Mouse (Mus musculus) heart, postnatal 0 days (tissue): ENCODE results near the gene Col10a1. TPM values are rescaled to one million over a fixed set of nuclear protein-coding genes. Genes with fewer than 3 reads are reported as not detected.

Source experiments
- ATAC-seq: fragments of 200-750 bp; cut with Nextera tagmentation; 2 replicates; pipeline ENCODE4 v1.8.0; 2017; ENCODE audit warnings: low read depth, moderate number of reproducible peaks, moderate library complexity; ENCODE audit not compliant: insufficient read depth
- DNase-seq: peaks from one replicate; pipeline ENCODE4 v3.0.0-alpha.2; 2016; ENCODE audit warnings: low spot score
- H3K27ac ChIP-seq: fragments of 300-500 bp; sonication (generic); 2 replicates; pipeline ENCODE4 v1.5.1; 2014; ENCODE audit warnings: low read depth, mild to moderate bottlenecking
- H3K27me3 ChIP-seq: fragments of 300-500 bp; sonication (generic); 2 replicates; pipeline ENCODE4 v1.6.1; 2014; ENCODE audit warnings: low read length, mixed read lengths; ENCODE audit not compliant: control insufficient read depth, insufficient read depth
- H3K36me3 ChIP-seq: fragments of 300-500 bp; sonication (generic); replicated peaks from 2 replicates; pipeline ENCODE4 v1.6.1; 2014; ENCODE audit warnings: low read length, mixed read lengths; ENCODE audit not compliant: control insufficient read depth, insufficient read depth
- H3K4me1 ChIP-seq: fragments of 300-500 bp; sonication (generic); 2 replicates; pipeline ENCODE4 v1.6.1; 2014; ENCODE audit warnings: antibody characterized with exemption; ENCODE audit not compliant: control insufficient read depth, insufficient read depth
- H3K4me2 ChIP-seq: fragments of 300-500 bp; sonication (generic); 2 replicates; pipeline ENCODE4 v1.6.1; 2014; ENCODE audit warnings: low read depth, mild to moderate bottlenecking, low read length, moderate library complexity
- H3K4me3 ChIP-seq: fragments of 300-500 bp; sonication (generic); 2 replicates; pipeline ENCODE4 v1.5.1; 2014; ENCODE audit warnings: low read depth, low read length
- H3K9ac ChIP-seq: fragments of 300-500 bp; sonication (generic); replicated peaks from 2 replicates; pipeline ENCODE4 v1.6.1; 2014; ENCODE audit warnings: low read depth, low read length, mixed read lengths
- H3K9me3 ChIP-seq: fragments of 300-500 bp; sonication (generic); replicated peaks from 2 replicates; pipeline ENCODE4 v1.6.1; 2016; ENCODE audit warnings: low read length; ENCODE audit not compliant: control insufficient read depth
- CTCF ChIP-seq: IDR thresholded peaks from 2 replicates; pipeline ENCODE4 v1.5.1; 2016; ENCODE audit warnings: antibody characterized with exemption, control low read depth, low read depth
- EP300 ChIP-seq: IDR thresholded peaks from 2 replicates; pipeline ENCODE4 v1.6.1; 2016; ENCODE audit warnings: antibody characterized with exemption, low read depth
- WGBS: fragments of 180-500 bp; shearing (Covaris S2); extraction: QIAGEN DNeasy Blood & Tissue Kit; methylation state at CpG from one replicate; pipeline ENCODE4 v1.1.7; 2014; 5-methylcytosine and 5-hydroxymethylcytosine counted together
- polyA plus RNA-seq: library from polyadenylated mRNA; unstranded; fragments of >200 nt; fragmentation: Nextera tagmentation; extraction: Ambion mirVana; gene quantifications from 2 replicates; pipeline ENCODE4 v1.2.1, GENCODE M21; 2015
- total RNA-seq: library from RNA; depleted of rRNA; stranded (reverse); fragments of >200 nt; gene quantifications from 2 replicates; pipeline ENCODE4 v1.2.3, GENCODE M21; 2014; ENCODE audit warnings: low replicate concordance; rRNA removed

Col10a1 gene
- total RNA-seq (0.15 TPM in 1 of 2 replicates, not detected in the other), polyA plus RNA-seq (0.08 TPM in 2 replicates)

DNA sequence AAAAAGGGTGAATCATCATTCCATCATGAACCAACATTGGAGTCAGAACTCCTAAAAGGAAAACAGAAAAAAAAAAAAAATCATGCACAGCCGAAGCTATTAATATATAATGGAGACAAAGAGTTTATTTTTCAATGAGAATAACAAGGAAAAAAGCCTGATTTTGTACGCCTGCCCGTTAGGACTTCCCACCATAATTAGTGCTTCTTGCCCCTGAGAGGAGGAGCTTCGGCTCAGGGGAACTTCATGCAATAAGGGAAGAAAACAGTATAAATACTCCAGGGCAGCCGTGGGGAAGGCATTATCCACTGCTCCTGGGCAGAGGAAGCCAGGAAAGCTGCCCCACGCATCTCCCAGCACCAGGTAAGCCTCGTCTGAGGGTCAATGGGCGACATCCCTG, at the start of gene Col10a1:
Gene Col10a1, plus strand, starts transcription at position 301 of the 400 bp plus-strand sequence.
- ATAC-seq = no peak
- no peak within 1 kb of the TSS for H3K4me3 ChIP-seq
- no peaks in the 10 kb centered on the region for H3K9me3 ChIP-seq
- H3K9ac ChIP-seq = no peak within 1 kb of the TSS
- H3K4me2 ChIP-seq = no peak within 1 kb of the TSS
- no peaks in the 10 kb centered on the region for H3K27me3 ChIP-seq
- no peaks in the 10 kb centered on the region for H3K36me3 ChIP-seq
- DNase-seq = no peak
- no peaks in the 10 kb centered on the region for H3K4me1 ChIP-seq
- no peak within 1 kb of the TSS for H3K27ac ChIP-seq
- no peak for TF ChIP-seq EP300
- TF ChIP-seq CTCF = no peak
- WGBS = 82% methylated on average over 8 of the region's 8 CpGs

DNA sequence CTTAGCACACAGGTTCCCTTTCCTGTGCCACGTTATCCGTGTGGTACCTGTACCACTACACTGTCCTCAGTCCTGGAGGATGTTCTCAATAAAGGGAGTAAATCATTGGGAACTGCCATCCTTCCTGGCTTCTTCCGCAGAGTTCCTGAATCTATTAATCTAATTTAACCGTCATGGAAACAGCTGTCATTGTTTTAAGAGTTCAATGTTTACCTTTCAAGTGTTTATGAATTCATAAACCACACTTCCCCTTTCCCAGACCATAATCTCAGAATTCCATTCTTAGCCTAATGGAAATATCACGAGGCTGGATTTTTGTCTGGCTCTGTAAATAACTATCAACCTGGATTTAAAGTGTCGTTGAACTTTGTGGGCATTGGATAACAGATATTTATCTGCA, 48.8 kb upstream of the Col10a1 start:
- Histone ChIP-seq H3K9ac (no peak overlapping the region), H3K36me3 (no peaks in the 10 kb centered on the region), H3K4me2 (no peak overlapping the region)

DNA sequence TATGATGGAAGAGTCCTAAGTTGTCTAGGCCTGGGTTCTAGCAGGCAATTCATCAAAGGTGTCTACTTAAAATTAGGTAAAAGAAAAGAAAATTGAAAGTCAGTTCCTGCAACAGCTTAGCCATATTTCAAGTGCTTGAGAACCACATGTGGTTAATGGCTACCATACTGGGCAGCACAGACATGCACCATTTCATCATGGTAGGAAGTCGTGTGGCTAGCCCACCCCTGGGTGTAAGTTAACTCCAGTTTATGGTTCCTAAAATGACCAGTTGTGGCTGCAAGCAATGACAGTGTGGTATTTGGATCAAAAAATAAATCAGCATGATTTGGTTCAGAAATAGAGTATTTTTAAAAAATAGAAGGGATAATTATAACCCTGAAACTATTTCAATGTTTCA, 47.9 kb upstream of the Col10a1 start:
- Histone ChIP-seq H3K9ac (no peak overlapping the region), H3K4me2 (no peak overlapping the region), H3K4me1 (no peaks in the 10 kb centered on the region), H3K36me3 (no peaks in the 10 kb centered on the region), H3K27me3 (no peaks in the 10 kb centered on the region), H3K27ac (no peak overlapping the region), H3K9me3 (no peaks in the 10 kb centered on the region), H3K4me3 (no peak overlapping the region)
- WGBS = 89% methylated on average over 1 of the region's 1 CpGs
- ATAC-seq = no peak
- TF ChIP-seq EP300 = no peak
- TF ChIP-seq CTCF = no peak
- DNase-seq = no peak

More for the DNA sequence above, 48.8 kb upstream of the Col10a1 start:
- ATAC-seq (no peak), DNase-seq (no peak)
- 67% methylated on average over 6 of the region's 6 CpGs for WGBS
- Histone ChIP-seq H3K4me1 (no peaks in the 10 kb centered on the region), H3K4me3 (no peak overlapping the region), H3K9me3 (no peaks in the 10 kb centered on the region), H3K27me3 (no peaks in the 10 kb centered on the region), H3K27ac (no peak overlapping the region)
- TF ChIP-seq CTCF (no peak), EP300 (no peak)

DNA sequence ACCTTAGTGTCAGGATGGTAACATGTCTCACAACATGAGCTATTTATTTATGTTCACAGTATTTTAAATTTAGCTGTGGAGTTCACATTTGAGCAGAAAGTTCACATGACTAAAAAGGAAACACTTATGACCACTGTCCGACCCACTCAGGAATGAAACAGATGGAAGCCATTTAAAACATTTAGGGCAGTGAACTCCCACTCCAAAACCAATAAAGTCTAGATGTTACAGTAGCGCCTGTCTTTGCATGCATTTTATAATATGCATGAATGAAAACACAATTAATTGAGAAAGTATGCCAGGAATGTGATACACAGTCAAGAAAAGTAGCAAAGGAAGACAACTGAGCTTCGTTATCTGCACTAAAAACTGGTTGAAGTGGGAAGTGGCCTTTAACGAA, 37.6 kb upstream of the Col10a1 start:
- Histone ChIP-seq H3K9me3 (no peaks in the 10 kb centered on the region), H3K4me2 (no peak overlapping the region), H3K36me3 (no peaks in the 10 kb centered on the region), H3K27me3 (no peaks in the 10 kb centered on the region), H3K27ac (no peak overlapping the region), H3K4me3 (no peak overlapping the region), H3K4me1 (peaks cover 8% of the 10 kb centered on the region; the same call in 1 of the 2 replicates), H3K9ac (no peak overlapping the region)
- 54% methylated on average over 4 of the region's 4 CpGs for WGBS
- ATAC-seq (no peak), DNase-seq (no peak)
- TF ChIP-seq EP300 (no peak), CTCF (no peak)

DNA sequence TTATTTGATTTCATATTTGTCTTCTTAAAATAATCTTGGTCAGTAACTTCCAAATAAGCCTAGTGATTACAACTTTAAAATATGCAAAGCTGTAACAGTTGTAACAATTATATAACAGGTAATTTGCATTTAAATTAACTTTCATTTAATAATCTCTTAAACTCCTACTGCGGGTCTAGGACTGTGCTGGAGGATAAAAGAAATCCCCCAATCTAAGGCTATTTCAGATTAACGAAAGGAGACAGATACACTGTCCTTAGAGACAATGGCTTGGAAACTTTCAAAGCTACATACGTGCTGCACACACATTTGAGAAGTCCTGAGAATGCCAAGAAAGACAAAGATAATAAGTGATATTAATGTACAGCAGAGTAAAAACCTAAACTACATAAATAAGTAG, 31.5 kb upstream of the Col10a1 start:
- Histone ChIP-seq H3K27me3 (no peaks in the 10 kb centered on the region), H3K9me3 (no peaks in the 10 kb centered on the region), H3K4me3 (no peak overlapping the region), H3K4me1 (no peaks in the 10 kb centered on the region), H3K4me2 (no peak overlapping the region), H3K27ac (no peak overlapping the region), H3K9ac (no peak overlapping the region), H3K36me3 (no peaks in the 10 kb centered on the region)
- 74% methylated on average over 3 of the region's 3 CpGs for WGBS
- ATAC-seq = no peak
- TF ChIP-seq CTCF (no peak), EP300 (no peak)
- DNase-seq = no peak

DNA sequence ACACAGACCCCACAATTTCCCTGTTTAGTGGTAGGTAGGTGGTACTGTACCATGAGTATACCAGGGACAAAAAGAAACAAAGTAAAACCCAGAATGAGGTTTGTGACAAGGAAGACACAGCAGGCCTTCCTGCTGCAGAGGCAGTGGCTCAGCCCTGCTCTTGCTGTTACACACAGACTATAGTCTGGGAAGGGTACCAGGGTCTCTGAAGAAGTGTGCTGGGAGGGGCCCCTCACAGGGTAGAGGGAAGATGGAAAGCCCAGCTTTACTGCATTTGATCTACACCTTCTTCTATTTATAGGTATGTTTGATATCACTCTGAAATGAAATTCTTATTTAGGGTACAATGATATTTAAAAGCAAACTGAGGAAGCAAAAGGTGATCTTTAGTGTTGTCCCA, 26.0 kb upstream of the Col10a1 start:
- H3K27ac ChIP-seq = no peak overlapping the region
- no peak for TF ChIP-seq EP300
- no peak for TF ChIP-seq CTCF
- ATAC-seq (no peak), DNase-seq (no peak)
- no peaks in the 10 kb centered on the region for H3K27me3 ChIP-seq
- H3K4me2 ChIP-seq = no peak overlapping the region
- H3K36me3 ChIP-seq = no peaks in the 10 kb centered on the region
- H3K9ac ChIP-seq = no peak overlapping the region
- no peak overlapping the region for H3K4me3 ChIP-seq
- H3K9me3 ChIP-seq = no peaks in the 10 kb centered on the region
- no peaks in the 10 kb centered on the region for H3K4me1 ChIP-seq
